Mouse (Mus musculus) adrenal gland, postnatal 10 days (tissue): ENCODE measurements at regions not wholly inside any gene's neighbourhood (a gene's known extent, or its start where the extent isn't known, plus 50 kb on each side); places are given as distances from the start of the nearest gene placed in this dataset.
A peak's percentile ranks its signal among the peaks of the same experiment; 100 is the strongest.
"Not testable (repeated sequence)": the region's sequence is repeated elsewhere in the genome, so short reads cannot be mapped to it uniquely, and the experiment has no call there.

ENCODE experiments used
- DNase-seq: peaks from one replicate; pipeline ENCODE4 v3.0.0; 2021; ENCODE audit warnings: mixed read lengths

DNA sequence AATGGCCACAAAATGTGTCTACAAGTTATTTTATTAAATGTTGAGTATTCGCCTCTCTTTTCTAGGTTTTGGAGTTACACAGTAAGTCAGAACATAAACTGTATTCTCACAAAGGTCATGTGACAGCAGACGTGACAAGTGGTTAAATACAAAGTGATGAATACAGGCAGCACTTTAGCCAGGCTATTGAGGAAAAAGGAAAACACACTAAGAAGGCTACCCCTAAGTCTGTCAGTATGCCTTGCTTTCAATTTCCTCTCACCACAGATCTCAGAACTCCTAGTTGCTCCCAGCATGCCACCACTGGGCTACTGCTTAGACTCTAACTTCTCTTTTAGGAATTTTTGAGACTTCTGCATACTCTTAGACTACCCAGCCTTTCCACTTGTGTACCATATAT, 297.9 kb upstream of the Pex5l start:
- no peak for DNase-seq

DNA sequence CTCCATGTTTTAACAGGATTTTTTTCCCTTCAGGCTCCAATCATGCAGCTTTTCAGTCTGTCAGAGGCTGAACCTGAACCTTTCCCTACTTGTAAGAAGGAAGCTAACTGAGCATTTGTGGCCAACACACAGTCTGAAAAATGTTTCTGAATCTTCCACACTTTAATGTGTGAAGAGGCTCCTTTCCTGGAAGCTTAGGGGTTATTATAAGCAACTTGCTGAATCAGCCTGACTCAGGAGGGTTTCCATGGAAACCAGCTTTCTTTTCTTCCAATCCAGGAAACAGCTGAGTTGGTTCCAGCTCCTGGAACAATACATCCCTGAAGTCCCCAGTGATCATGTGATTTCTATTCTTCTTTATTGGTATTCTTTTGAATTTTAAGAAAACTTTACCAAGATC, 297.5 kb upstream of the Pex5l start:
- DNase-seq = no peak

DNA sequence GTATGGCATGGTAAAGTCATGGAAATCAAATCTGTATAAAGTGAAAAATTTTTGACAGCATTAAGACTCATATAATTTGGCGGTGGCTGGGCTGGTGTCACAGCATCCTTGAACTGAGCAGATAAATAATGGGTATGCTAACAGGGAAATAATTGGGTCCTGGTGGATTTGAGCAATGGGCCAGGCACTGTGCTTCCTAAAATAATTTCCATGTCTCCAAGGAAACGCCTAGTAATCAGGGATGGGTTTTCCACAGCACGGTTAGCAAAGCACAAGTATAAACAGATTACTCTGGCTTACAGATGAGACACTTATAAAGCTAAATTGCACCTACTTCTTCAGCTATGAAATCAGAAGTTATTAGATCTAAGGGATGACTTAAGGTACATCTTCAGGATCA, 273.9 kb upstream of the Pex5l start:
- no peak for DNase-seq

DNA sequence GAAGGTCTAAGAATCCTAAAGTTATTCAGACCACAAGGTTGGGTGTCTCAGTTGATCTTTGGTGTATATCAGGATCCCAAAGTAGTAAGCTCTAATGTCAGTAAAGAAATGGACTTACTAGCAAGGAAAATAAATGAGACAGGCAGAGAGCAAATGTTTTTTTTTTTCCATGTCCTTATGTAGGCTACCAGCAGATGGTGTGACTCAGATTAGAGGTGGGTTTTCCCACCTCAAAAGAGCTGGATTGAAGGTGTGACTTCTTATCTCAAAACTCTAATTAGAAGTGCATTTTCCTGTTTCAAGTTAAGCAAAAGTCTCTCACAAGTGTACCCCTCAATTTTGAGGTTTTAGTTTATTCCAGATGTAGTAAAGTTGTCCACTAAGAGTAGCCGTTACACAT, 273.3 kb upstream of the Pex5l start:
- no peak for DNase-seq

DNA sequence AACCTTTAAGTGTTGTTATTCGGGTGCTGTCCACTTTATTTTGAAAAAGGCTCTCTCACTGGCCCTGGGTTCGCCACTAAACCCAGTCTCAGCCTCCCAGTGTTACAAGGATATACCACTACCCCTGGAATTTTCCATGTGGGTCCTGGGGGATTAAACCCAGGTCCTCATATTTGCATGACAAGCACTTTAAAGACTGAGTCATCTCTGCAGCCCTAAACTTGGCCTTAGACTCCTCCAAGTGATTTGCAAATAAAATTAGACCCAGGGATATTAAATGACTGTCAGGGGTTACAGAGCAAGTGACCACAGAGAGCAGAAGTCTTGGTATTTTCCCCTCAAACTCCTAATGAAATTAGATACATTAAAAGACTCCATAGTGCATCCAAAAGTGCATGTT, 258.9 kb upstream of the Pex5l start:
- DNase-seq = no peak

DNA sequence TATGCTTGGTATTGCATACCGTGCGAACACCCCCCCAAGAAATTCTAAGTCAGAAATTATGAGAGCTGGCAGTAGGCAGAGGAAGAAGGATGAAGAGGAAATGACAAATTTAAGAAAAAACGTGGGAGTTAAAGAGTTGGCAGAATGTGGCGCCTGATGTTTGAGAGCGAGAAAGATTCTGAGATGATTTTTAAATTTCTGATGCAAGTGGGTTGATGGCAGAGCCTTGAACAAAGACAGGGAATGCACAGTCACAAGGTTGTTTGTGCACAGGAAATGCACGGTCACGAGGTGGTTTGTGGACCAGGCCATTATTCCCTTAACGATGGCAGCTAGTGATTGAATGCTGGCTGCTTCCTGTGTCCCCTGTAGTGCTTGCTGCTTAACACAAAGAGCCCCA, 256.3 kb upstream of the Pex5l start:
- no peak for DNase-seq

DNA sequence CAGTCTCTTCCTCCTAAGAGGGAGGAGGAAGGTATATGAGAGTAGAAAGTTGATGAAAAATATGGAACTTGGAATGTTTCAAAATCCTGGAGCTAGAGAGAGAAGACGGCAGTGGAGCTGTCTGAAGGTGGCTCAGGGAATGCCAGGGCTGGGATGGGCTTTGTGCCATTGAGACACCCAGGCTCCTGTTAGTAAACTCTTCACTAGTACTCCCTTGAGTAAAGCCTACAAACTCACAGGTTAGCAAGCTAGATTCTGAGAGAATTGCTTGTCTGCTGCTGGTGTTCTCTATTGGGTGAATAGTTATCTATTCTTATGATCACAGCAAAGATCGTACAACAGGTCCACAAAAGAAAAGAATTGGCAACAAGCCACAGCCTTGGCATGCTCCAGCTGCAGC, 255.3 kb upstream of the Pex5l start:
- peak; percentile 17 for DNase-seq

DNA sequence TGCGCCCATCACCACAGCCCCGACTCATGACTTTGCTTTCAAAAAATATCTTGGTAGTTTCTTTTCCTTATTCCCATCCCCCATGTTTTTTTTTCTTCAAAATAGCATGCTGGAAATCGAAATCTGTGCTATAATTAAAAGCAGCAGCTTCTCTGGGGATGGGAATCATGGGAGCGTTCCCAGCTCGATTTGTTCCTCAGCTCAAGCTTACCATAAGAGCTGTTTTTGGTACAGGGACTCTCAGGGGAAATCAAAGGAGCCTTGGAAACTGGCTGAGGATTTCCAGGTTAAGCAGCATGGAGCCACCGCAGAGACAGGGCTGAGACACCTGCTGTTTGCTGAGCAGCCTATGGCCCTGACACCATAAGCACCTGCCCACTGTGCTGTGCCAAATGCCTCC, 254.2 kb upstream of the Pex5l start:
- DNase-seq = no peak

DNA sequence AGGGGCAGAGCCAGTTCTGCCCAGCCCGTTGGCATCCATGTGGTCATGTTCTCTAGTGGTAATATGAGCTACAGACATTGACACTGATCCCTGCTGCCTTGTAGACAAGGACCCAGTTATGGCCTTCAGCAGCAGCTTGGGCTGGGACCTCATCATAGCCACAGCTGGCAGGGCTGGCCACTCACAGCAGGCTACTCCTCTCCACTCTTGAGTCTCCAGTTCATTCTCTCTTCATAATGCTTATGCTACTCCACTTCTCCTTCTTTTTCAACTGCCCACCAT, 249.4 kb upstream of the Pex5l start:
- DNase-seq = no peak

DNA sequence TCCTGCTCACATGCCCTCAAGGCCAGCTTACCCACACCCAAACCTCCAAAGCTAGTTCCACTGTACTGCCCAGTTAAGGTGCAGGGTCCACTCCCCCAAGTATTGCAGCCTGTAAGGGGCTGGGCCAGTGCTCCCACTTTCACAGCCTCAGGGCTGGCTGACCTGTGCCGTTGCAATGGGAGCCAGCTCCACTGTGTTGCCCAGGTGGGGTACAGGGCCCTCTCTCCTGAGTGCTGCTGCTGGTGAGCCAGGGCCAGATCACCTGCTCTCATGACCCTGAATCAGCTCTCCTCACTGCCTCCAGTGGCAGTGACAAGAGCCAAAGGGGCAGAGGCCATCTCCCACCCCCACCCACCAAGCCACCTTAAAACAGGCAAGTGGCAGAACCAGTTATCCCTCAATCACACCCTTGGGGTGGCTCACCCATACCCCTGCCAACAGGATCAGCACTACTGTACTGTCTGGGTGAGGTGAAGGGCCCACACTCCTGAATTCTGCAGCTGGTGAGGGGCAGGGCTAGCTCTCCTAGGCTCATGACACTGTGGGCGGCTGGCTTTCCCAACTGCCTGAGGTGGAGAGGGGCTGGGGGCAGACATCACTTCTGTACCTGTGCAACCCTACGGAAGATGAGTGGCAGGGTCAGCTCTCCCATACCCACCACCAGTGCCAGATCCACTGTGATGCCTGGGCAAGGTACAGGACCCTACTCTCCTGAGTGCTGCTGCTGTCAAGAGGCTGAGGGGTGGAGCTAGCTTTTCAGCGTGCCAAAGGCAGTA, 248.9 kb upstream of the Pex5l start:
- DNase-seq = no peak

DNA sequence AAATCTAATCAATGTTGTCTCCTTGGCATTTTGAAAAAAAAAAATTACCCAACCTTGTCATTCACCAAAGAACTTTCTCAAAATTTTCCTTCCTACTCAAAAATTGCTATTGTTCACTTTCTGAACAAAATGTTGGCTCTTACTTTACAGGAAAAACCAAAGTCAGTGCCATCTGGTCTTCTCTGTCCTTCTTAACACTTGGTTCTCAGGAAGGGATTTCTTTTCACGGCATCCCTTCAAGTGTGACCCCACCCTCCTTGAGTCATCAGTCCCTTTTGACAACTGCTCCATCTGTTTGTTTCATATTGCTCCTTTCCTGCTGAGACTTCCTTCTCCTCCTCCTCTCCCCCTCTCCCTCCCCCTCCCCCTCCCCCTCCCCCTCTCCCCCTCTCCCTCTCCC, 245.1 kb upstream of the Pex5l start:
- no peak for DNase-seq

DNA sequence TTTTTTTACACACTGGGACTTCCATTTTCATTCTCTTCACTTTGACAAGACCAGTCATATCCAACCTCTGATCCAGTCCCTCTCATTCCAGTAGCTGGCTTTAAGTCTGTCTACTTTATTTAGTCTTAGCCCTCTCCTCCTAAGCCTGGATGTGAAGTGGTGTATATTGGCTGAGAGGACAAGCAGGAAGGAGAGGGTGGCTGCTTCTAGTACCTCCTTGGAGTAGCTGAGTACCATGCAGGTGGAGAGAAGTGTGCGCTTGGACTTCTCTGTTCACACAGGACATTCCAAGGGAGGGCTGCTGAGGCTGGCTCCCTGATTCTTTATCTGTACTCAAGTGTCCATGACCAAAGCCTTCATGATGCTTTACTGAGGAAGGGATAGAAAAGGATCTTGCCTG, 240.6 kb upstream of the Pex5l start:
- DNase-seq = no peak

DNA sequence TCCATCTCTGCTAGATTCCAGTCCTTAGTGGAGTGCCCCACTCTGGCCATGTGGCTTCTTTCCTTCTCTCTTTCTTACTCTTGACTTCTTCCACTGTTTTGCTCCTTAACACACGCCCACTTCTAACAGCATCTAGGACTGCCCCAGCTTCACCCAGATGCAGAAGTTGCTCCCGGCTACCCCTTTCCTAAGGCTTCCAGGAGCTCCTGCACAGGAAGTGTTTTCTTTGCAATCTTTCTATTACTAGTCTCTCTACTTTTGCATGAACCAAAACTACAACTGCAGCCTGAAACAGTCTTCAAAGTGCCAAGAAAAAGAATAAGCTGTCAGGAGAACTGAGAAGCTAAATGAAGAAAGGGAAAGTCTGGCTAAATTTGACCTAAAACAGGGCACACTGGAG, 236.6 kb upstream of the Pex5l start:
- no peak for DNase-seq

DNA sequence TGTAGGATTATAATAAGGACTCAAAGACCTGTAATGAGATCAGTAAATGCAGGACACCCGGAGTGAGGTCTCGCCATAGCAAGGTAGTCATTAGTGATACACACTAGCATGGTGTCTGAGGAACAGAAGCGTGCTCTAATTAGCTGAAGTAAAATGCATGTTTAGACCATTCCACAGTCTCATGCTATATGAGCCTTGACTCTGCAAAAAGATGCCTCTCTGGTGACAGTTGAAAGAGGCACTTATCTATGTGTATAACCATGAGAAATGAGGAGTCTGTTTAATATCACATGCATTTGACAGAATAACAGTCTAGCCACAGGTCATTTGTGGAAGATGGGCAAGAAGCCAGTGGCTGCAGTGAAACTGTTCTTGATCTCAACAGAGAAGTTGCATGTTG, 232.1 kb upstream of the Pex5l start:
- no peak for DNase-seq

DNA sequence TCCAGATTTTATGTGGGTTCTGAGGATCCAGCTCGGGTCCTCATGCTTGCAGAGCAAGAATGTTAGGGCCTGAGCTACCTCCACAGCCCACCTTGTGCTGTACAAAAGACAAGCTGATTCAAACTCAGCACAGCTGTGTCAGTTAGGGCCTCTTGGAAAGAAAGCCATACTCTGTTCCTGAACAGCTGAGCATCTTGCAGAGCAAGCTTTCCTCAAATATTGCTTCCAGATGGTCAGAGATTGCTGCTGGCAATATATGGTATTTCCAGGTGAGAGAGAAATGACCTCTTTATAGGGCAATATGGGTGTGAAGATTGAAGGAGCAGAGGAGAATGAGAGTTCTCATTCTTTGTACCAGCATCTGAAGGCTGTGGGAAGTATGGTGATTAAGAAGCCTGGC, 229.8 kb upstream of the Pex5l start:
- DNase-seq = no peak

DNA sequence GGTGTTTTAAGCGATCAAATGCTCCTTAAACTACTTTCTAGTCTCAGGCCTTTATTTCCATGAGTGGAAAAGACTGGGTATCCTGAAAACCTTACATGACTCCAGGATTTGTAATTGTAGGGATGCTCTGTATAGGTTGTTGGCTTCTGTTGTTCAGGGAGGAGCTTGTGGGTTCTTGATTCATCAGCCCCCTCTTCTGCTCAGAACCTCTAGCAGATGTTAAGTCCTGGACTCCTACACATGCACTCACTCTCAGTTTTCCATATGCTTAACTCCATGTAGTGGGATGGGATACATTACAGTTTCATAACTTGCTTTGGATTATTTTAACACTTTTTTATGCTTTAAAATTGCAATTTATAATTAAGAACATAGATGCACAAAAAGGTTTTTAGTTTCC, 220.5 kb upstream of the Pex5l start:
- DNase-seq = no peak

DNA sequence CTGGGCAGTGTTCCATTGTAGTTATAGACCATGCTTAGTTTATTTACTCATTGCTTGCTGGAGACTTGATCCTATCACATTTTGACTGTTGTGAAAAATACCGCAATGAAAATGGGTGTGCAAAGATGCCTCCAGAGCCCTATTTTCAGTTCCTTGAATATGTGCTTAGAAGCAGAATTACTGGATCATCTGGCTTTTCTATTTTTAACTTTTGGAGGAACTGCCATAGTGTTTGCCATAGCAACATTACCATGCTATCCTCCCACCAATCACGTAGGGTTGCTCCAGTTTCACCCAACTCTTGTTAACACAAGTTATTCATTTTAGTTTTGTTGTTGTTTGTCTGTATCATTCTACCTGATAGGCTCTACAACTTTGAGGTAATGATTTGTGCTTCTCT, 217.0 kb upstream of the Pex5l start:
- DNase-seq = no peak

DNA sequence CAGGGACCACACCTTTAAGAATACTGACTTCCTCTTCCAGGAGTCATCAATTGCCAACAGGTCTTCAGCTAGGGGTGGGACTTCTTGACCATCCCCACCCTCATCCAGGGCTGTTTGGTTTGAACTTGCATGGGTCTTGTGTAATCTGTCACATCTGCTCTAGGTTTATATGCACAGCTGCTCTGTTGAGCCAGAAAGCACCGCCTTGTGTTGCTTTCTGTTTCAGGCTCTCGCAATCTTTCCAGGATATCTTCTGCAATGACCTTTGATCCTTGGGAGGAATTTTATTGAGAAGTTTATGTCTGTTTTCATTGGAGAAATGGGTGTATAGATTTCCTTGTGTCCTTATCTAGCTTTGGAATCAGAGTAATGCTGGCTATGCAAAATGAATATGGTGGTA, 210.8 kb upstream of the Pex5l start:
- no peak for DNase-seq

DNA sequence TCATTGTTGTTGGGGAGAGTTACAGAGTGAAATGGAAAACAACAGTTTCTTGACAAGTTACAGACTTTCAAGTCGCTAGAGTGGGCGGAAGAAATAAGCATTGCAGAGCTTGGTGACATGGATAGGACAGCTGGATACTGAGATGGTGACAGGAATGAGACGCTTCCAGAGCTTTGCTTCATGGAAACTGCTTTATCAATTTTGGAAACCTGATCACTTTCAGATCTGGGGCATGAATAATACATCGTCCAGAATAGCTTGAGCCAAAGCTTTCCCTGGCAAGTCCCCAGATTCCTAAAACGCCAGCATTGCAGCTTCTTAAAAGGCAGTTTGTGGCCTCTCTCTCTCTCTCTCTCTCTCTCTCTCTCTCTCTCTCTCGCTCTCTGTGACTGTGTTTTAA, 207.9 kb upstream of the Pex5l start:
- DNase-seq = no peak

DNA sequence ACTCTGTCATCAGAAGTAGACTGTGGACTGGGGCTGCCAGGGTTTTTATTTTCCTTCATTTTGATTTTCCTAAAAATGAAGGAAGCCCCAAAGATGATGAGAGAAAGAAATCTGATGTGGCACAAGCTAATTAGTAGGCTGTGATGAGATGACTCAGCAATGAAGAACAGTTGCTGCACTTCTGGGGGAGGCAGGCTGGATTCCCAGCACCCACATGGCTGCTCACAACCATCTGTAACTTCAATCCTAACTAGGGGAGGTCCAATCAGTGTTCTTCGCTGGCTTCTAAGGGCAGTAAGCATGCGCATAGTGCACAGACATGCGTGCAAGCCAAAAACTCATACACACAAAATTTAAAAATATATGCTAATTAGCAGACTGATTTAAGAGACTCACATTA, 191.0 kb upstream of the Pex5l start:
- no peak for DNase-seq

DNA sequence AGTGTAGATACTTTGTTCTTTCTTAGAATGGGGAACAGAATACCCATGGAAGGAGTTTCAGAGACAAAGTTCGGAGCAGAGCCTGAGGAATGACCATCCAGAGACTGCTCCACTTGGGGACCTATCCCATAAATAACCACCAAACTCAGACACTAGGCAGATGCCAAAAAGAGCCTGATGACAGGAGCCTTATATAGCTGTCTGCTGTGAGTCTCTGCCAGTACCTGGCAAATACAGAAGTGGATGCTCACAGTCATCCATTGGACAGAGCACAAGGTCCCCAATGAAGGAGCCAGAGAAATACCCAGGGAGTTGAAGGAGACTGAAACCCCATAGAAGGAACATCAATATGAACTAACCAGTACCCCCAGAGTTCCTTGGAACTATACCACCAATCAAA, 174.6 kb upstream of the Pex5l start:
- DNase-seq = not testable (repeated sequence)

DNA sequence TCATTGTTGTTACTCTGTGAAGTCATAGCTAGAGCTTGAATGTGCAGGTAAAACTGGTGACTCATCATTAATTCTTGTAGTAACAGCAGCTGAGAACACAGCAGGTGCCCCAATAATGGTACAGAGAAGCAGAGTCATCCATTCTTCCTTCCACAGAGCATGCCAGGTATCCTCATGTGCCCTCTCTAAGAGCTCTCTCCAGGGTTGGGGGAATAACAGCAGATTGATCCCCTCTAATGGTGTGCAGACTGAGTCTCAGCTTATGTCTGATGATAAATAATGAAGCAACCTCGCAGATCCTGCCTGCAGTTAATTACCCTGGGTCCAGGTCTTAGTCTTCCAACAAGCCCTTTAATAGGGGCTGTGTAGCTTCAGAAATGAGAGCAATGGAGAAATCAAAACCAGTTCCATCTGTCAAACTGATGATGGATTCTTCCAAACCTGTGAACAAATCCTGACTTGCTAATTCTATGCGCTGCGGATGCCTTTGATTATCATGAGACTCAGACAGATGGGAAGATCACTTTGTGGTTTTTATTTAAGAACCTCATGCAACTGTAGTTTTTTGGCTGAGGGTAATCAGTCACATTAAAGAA, 169.3 kb upstream of the Pex5l start:
- no peak for DNase-seq

DNA sequence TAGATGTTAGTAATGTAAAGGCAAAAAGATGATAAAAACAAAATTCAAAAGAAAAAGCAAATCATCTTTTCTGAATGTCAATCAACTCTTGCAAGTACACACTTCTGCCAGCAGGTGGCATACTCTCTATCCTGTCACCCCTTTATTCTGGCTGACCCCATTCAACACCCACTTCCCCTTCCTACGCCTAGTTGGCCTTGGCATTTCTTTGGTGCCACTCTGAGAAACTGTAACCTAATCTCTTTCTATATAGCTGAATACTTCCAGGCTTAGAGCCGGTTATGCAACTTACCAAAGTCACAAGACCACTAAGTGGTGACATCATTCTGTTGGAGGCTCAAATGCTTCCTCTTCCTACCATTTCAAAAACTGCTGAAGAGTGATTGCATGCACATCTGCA, 165.2 kb upstream of the Pex5l start:
- DNase-seq = peak; percentile 30

DNA sequence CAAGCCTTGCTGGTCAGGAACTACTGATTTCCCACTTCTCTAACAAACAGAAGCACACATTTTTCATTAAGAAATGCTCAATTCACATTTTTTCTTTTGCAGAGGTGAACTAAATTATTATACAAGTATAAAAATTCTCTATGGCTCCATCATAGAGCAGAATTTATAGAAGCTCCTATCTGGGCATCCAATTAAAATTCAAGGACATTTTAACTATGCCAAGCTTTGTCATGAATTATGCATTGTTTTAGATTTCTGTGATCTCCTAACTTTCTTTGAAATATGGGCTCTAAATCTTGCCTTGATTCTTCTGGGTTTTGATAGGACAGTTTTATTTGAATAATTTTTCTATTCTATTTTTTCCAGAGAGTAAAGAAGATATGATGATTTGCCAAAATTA, 163.1 kb upstream of the Pex5l start:
- no peak for DNase-seq

DNA sequence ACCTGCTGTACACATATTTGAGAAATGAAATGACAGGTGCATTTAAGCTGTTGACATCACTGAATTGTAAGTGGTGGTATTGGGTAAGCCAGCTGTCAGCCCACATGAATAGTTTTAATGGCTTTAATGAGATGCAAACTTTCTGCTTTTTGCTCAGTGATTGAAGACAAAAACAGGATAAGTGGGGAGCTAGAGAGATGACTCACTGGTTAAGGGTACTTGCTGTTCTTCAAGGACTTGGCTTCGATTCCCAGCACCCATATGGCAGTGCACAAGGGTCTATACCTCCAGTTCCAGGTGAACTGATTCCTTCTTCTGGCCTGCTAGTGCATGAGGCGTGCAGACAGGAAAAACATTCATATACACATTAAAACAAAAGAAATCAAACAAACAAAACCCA, 162.7 kb upstream of the Pex5l start:
- no peak for DNase-seq
